Mouse (Mus musculus): ENCODE results near the gene Fbln2. TPM values are rescaled to one million over a fixed set of nuclear protein-coding genes. Genes with fewer than 3 reads are reported as not detected.

The Fbln2 gene
- total RNA-seq, 2 experiments from 2014 or later = 172 to 182 TPM

DNA sequence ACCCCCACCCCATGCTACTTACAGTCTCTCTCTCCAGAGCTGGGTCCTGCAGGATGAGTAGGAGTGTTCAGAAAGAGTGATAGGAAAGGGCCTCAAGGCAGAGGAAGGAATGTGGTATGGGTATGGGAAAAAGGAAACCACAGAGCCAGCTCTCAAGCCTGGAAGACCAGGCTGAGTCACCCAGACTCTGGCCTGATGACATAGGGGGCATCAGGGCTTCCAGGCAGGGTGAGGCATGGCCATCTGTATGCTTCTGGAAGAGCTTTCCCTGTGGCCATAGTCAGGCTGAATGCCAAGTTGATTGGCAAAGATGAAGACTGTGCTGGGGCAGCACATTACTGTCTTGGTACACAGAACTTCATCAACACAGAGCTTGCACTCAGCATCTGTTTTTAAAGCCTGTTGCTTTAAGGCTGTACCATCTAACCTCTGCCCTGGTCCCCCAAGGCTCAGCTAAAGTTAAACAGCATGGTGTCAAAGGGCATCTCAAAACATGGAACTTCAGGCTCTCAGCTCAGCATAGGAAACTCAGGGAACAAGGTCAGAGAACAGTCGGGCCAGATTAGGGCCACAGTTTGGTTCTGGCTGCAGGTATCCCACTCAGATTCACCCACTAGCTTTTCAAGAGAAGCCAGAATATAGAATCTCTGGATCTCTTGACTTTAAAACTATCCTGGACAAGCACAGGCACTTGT is 19.3 kb upstream of the Fbln2 start:
- no peak for DNase-seq

- no peak for DNase-seq
Observed at GRCm38 (mm10) chr6:91198456-91198855, 13.8 kb upstream of the Fbln2 start.

DNA sequence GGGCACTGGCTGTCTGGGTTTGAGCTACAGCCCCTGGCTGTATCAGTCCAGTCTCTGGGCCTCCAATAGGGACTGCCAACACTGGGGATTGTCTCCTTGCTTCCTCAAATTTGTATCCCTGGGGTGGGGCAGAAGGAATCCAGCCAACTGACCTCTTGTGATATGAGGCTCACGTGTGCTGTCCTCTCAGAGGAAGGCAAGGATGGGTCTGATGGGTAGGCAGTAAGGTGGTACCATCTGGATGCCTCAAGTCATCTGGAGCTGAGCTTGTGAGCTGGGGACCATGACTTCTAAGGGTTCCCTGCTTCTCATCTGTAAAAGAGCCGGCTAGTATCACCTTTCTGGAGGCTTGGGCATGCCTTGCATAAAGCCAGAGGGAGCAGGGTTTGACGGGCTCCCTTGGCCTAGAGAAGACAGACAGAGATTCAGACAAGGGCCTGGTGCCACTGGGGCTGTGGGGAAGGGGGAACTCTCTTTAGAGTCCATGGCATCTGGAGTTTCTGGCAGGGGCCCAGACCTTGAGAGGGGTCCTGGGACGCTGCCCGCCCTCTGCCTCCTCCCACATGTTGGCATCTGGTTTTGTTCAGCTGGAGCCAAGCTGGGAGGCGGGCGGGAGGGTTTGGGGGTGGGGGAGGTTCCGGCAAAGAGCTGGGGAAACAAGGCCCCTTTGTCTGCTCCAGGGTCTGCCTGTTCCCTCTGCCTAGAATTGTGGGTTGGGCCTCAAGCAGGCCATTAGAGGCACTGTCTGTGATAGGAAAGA is 11.6 kb upstream of the Fbln2 start:
- DNase-seq = peak; percentile 80

- DNase-seq = no peak
Observed at GRCm38 (mm10) chr6:91201881-91202341, 10.3 kb upstream of the Fbln2 start.

DNA sequence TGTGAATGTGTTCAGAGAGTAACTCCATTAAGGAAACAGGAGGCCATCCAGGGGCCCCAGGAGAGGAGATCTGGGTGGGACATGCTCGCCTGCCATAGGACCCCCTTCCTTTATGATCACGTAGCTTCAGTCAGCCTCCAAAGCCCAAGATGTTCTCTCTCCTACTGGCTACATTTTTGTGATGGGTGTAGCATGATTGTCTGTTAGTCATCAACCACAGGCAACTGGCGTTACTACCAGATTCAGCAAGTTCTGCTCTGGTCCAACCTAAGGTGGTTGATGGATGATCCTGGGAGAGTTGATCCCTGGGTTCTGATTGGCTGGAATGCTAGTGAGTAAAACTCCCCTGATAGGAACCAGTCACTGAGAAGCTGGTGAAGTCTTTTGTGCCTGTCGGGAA is 9.7 kb upstream of the Fbln2 start:
- DNase-seq = no peak

DNA sequence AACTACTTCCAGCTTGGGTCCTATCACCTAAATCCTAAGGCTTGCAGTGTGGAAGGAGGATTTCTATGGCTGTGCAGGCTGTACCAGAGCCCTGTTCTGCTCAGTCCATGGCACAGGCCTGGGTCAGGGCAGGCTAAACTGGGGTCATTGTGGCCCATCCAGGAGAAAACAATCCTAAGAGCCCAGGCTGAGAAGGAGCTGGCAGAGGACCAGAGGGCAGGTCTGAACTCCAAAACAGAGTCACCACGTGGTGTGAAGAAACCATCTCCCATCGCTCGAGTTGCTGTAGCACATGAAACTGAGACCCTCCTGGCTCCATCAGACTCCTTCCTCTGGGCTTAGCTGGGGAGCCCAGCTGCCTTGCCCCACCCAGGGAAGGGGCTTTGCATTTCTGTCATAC is 6.9 kb upstream of the Fbln2 start:
- no peak for DNase-seq

GRCm38 (mm10) chr6:91205791-91206190 is 6.5 kb upstream of the Fbln2 start:
- no peak for DNase-seq

DNA sequence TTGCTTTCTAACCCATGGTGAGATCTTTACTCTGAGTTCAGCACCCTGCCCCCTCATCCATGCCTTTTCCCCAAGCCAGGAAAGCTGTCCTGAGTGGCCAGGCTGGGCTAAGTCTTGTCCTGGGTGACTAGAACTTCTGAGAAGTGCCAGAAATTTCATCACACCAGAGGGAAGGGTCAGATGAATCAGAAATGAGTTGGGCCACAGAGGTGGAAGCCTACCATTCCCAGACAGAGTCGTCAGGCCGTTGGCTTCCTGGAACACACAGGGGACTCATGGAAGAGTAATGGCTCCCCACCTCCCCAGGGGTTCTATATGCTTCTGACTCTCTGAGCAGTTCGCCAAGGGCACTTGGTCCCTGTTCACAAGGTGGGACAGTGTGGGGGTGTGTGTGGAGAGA is 4.8 kb upstream of the Fbln2 start:
- DNase-seq = no peak

- DNase-seq = no peak
Observed at GRCm38 (mm10) chr6:91209780-91210179, 2.5 kb upstream of the Fbln2 start.

DNA sequence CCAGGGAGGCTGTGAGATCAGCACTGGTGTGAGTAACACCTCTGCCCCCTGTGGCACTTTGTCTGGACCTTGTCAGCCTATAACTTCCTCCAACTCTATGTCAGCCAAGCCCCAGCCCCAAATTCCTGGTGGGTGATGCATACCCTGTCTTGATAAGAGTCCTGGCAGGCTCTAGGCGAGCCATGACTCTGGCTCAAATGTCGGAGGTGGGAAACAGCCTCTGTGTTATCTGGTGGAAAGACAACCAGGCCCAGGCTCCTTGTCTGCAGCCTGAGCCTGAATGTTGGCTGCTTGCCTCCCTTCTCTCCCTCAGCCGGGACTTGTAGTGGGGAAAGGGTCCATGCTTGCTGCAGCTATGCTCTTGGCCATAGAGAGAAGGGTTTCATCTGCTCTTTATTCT is 1.4 kb upstream of the Fbln2 start:
- peak; percentile 61 for DNase-seq

DNA sequence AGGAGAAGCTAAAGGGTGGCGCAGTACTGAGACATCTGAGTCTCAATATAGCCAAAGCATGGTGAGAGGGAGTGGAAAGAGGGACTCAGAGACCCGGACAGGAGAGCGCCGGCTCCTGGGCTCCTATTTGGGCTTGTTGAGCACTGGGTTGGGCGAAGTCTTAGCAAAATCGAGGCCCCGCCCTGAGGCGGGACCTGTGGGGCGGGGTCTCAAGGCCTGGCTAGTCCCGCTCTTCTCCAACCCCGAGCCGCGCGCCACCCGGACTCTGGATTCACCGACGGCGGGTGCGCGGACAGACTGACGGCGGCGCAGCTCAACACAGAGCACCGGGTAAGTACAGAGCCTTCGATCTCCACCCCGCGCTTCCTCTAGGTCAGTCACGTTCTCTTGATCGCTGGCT is 316 bp downstream of the Fbln2 start:
- DNase-seq = peak; percentile 82

DNA sequence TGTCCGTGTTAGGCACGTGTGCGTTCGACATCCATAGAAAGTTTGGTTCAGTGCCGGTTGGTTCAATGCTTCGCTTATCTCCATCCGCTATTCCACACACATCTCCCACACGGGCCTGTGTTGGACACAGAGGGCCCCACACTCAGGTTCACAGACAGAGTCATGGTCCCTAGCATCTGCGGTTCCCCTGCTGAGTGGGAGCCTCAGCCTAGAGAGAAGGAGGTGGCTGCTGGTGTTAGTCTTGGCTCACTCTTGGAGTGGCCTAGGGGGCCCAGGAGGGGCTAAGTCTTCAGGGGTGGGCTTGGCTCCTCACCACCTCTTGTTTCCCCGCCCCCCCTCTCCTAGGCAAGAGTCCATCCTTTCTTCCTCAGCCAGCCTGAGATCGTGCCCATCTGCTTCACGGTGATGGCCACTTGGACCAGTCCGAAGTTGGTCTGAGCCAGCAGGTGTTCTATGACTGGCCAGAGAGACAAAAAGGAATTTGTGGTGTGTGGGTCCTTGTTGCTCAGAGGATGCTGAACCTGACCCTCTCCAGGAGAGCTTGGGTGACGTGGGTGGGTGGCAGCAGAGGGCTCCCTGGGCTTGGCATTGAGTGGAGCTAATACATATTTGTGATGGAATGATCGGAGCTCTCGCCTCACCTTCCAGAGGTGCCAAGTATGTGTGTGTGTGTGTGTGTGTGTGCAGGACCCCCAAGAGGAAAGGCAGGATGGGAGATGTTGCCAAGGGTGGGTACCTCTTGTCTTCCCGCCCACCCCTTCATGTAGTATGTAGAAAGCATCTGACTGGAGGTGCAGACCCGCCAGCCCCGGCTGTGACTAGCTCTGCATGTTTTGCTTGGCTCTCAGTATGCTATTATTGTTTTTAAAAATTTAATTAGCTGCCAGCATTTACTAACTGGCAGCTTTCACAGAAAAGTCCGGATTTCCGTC is 1.3 kb downstream of the Fbln2 start:
- no peak for DNase-seq

GRCm38 (mm10) chr6:91215454-91215853 is 3.2 kb downstream of the Fbln2 start:
- DNase-seq = no peak

GRCm38 (mm10) chr6:91218445-91218844 is 6.2 kb downstream of the Fbln2 start:
- peak; percentile 52 for DNase-seq

GRCm38 (mm10) chr6:91218871-91219270 is 6.6 kb downstream of the Fbln2 start:
- no peak for DNase-seq

GRCm38 (mm10) chr6:91220062-91220461 is 7.8 kb downstream of the Fbln2 start:
- no peak for DNase-seq

DNA sequence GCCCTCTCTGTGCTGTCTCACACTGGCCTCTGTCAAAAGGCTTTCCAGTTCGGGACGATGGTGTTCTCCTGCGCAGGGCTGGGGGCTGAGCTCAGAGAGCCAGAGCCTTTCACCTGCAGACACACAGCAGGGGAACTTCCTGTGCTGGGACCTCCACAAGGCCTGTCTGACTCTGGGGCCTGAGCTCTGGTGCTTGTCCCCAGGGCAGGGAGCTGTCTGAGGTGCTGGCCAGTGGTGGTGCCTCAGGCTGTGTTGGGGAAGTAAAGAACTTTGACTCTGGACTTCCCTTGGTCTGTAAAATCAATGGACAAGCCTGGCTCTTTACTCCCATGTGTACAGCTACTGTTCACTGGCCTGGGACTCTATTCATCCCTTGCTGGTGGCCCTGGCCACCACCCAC is 8.8 kb downstream of the Fbln2 start:
- DNase-seq = peak; percentile 65

DNA sequence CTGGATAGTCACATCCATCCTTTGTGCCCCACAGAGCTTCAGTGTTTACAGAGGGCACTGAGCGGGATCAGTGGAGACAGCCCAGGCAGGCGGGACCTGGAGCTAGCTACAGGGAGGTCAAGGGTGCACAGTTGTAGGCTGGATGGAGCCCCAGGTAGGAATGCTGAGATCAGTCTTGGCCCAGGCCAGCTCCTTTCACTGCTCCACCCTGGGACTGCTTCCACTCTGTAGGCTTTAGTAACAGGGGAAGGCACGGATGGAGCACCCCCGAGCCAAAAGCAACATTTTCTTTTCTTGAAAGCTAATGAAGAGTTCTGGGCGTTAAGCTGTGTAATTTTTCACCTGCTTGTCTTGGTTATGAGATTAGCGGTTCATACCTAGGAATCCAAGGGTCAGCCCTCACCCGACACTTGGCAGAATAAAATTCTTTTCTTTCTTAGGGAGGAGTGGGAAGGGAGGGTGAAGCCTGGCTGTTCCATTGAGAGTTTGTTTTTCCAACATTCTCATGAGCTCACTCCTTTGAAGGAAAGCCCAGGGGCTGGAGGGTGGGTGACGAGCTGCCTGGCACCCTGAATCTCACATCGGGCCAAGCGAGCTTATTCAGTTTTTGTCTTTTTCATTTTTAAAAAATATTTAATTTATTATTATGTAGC is 10.6 kb downstream of the Fbln2 start:
- no peak for DNase-seq

DNA sequence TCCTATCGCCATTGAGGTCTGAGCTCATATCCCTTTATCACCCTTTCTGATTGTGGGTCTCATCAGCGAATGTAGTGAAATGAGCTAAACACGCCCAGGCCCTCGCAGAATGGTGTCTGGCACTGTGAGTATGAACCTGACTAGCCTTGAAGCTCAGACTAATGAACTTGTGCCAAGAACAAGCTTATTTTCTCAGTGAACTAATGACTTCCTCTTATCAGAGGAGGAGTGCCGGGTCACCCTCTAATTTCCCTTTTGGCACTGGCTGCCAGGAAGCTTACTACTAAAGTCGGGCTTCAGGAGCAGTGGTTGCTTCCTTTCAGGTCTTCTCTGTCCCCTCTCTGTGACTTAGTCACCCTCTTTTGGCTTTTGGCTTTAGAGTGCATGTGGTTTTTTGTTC is 12.7 kb downstream of the Fbln2 start:
- DNase-seq = peak; percentile 43

DNA sequence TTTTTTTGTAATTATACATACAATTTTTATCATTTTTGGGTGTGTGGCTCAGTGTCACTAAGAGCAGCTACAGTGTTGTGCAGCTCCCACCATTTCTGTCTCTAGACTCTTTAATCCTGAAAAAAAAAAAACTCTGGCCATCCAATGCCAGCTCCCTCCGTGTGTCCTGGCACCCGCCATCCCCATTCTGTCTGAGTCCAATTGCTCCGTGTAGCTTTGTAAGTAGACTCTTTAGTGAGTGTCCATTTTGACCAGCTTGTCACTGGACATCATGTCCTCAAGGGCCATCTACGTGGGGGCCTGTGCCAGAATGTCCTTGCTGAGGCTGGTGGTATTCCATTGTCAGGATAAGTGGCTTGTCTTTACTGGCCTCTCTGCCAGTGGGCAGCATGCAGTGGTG is 13.1 kb downstream of the Fbln2 start:
- DNase-seq = no peak

DNA sequence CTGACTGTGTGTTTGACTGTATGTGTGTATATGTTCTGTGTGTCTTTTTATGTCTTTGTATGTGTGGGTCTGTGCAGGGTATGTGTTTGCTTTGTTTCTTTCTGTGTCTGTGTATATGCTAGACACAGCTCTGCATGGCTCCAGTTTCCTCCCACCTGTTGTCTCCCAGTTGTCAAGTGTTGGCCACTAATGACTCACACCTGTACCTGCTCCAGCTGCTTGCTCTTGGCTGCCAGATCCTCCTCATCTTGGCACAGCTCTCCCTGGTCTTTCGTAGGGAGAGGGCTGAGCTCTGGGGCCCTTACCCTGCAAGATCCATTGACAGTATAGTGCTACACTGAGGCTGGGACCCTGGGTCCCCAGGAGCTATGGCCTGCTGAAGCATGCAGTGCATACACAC is 13.8 kb downstream of the Fbln2 start:
- DNase-seq = no peak

GRCm38 (mm10) chr6:91228980-91229379 is 16.7 kb downstream of the Fbln2 start:
- DNase-seq = no peak

All from heart, postnatal 4 days (tissue).